Mouse (Mus musculus) spleen, postnatal 14 days (tissue): ENCODE measurements around the gene Sim2.

Source experiments
- DNase-seq, 2 experiments: peaks; one replicate each; pipeline ENCODE4 v3.0.0; 2021 to 2022; ENCODE audit warnings: low spot score in 2 of 2

Gene Sim2

DNA sequence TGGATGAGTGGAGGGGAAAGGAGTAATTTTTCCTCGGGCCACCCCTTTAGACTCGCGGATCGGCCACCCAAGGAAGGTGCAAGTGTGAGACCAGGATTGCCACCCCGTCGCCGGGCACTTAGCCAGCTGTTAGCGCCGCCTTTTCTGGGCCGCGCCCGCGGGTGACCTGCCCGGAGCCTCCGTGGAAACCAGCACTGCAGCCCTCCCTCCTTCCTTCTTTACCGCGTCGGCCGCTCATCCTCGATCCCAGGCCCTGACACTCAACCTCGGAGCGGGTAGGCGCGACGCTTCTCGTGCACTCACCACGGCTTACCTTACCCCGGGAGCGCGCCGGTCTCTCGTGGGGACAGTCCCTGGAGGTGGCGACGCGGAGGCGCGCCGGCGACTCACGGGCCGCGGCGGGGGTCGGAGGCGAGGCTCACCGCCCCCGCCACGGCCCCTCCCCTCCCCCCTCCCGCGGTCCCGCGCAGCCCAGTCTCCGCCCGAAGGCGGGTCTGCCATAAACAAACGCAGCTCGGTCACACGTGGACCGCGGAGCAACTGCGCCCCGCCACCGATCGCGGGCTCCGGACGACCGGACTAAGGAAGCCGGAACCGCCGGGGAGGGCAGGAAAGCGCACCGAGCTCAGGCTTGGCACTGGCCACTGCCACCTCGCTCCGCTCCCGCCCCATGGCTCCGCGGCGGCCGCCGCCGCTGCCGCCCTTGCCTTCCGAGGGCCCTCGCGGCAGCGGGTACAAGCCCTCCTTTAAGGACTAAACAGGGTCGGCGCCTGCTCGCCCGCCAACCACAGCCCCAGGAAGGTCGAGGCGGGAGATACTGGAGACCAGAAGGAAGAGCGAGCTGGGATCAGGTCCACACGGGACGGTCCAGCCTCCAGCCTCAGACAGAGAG, at the start of gene Sim2:
Gene Sim2, plus strand, starts transcription at position 221 of the 892 bp plus-strand sequence.
- no peak for DNase-seq

DNA sequence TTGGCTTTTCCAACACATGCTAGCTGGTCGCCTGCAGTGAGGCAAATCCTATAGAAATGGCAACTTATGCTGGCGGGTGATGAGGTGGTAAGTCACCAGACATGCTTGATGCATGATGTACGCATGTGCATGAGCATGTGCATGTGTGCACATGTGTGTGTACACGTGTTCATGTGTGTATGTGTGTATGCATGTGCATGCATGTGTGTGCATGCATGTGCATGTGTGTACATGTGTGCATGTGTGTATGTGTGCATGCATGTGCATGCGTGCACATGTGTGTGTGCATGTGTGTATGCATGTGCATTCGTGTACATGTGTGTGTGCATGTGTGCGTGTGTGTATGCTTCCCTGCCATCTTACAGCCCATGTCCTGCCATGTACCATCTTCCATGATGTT, 47.5 kb upstream of the Sim2 start:
- no peak for DNase-seq

DNA sequence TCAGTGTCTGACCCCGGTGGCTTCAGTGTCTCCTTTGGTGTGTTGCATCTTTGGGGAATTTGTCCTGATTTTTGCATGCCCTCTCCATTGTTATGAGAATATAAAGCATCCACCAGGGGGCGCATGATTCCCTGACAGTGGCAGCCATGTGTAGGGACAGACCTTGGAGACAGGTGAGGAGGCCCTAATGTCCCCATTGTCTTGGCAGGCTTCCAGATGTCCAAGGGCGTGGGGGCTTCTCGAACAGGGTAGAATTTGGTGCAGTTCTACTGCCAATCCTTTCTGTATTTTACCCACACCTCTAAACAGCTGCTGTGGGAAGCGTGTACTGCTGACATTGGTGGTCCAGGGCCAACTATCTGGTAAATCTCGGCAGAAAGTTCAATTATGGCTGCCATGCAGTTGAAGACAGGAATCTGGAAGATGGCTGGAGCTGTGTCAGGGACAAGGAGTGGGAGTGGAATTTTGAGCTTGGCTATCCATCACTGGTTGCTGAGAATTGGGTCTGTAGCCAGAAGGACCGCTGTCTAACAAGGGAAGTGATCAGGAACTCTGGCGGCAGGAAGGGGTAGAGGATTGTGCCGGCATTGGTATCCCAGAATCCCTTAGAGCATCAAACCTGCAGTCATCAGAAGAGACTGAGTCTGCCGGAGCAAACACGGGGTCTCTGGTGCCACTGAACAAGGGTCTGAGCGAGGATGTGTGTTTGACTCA, 46.3 kb upstream of the Sim2 start:
- DNase-seq = peak in 1 of 2 experiments; percentile 42

DNA sequence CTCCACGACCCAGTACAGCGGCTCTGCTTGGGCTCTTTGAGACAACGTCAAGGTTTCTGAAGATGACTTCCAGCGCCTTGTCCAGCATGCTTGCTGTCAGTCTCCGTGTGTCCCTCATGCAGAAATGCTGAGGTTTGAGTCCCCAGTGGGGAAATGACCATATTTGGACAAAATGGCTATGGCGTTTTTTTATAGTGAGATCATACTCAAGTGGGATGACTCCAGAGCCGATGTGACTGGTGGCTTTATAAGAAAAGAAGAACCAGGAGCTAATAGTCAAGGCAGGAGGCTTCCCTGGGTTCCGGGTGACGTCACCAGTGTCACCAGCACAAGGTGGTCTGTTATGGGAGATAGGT, 45.8 kb upstream of the Sim2 start:
- no peak for DNase-seq

DNA sequence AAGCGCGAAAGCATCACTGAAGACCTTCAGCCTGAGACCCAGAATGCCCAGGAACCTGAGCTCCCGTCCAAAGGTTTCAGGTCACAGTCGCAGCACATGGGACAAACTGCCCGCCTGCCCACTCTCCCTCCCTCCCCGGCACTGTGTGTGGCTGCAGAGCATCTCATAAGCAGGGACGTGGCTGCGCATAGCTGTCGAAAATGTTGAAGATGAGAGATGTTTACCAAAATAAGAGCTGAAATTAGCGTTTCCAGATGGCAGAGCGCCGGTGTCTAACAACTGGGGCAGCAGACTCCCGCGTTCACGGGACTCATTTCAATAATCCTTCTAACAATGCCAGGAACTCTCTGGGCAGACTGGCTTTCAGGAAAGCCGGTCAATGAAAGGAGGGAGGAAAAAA, 44.2 kb upstream of the Sim2 start:
- no peak for DNase-seq

DNA sequence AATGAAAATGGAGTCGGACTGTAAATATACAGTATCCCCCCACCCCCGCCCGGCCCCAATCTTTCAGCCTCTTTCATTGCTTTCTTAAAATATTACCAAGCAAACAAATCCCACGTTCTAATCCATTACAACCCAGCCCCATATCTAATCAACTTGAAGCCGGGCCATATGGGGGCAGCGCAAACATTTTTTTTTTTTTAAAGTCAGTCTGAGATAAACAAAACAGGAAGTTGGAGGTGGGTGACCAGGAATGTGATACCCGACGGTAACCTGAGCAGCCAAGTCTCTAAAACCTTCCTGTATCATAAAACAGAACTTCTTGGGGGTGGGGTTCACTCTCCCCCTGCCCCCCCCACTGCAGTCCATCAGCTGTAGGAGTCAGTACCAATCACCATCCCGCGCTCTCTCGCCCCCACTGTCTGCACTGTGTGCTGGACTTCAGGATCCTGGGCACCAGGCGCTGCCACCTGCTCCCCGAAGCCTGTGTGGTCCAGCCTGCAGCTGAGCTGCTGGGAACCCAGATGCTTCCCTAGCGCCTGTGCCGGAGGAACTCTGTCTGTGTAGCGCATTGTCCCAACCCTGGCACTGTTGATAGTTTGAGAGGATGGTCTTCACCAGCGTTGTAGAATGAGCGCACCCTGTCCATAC, 43.5 kb upstream of the Sim2 start:
- no peak for DNase-seq

DNA sequence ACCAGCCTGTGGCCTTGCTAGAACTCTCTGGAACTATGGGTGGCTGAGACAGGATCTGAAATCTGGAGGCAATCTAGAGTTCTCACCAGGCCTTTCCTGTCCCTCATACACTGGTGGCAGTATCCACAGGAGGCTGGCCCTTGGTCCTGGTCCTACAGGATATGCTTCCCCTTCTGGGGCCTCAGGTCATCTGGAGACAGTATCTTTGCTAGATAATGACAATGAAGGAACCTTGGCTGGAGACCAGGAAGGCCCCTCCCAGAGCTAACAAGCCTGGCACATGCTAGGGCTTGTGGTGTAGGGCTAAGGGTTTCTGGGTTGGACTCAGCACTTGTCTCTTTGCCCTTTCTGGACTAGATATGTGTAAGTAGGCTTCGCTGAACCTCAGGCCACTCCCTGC, 40.9 kb upstream of the Sim2 start:
- no peak for DNase-seq

DNA sequence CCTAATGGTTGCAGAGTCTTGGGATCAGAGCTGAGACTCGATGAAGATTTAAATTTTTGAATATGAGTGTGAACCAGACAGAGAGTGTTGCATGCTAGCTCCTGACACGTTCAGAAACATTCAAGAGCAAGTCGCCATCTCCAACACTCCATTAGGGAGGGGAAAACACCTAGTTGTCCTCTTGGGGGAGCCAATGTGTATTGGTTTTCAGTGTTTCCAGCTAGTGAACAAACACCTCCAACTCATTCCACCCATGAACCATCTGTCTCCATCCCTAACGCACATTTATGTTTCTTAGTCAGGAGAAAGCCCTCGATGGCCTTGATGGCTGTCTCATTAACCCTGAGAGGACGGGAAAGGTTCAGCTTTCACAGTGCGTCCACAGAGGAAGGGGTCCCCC, 39.7 kb upstream of the Sim2 start:
- DNase-seq = no peak

DNA sequence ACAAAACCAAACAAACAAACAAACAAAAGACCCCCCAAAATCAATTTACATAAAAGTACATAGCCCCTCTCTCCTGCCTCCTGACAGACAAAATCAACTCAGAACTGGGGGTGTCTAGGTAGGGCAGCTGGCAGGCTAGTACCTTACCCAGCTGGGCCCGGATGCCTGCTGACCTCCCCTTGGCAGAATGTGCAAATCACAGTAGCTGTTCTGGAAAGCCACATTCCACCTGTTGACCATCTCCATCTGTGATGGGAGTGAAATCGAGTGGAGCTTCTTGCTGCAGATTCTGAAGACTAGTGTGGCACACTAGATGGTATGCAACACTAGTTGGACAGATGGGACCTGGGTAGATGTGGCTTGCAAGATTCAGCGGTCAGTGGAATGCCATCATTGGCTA, 34.4 kb upstream of the Sim2 start:
- no peak for DNase-seq

DNA sequence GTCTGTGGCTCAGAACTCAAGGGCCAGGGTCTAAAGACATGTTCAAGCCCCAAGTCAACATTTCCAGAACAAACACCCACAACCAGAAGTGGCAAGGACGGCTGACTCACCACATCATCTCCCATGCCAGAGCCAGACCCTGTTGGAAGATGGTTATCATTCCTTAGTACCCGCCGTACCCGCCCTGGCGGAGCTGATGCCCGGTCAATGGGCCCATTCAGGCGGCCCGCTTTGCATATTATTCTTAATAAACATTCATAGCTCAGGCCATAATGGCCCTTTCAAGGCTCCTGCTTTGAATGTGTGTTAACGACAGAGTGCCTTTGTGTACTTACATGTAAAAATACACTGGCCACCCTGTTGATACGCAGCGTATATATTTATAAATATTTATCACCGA, 29.6 kb upstream of the Sim2 start:
- DNase-seq = no peak

DNA sequence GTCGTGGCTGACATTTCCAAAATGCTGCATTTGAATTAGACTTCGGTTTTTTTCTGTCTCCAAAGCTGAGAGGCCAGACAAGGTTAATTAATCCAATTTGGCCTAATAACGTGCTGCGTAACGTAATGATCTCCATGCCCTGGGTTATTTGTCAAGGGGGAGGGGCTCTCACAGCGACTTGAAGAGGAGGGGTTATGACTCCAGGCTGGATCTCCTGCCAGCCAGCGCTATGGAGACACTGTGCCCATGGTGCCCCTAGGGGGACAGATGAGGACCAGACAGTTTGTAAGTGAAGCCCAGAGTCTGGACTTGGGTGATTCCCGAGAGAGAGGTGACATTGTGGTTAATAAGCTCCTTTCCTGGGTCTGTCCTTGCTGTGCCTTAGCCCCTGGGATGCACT, 29.2 kb upstream of the Sim2 start:
- no peak for DNase-seq

DNA sequence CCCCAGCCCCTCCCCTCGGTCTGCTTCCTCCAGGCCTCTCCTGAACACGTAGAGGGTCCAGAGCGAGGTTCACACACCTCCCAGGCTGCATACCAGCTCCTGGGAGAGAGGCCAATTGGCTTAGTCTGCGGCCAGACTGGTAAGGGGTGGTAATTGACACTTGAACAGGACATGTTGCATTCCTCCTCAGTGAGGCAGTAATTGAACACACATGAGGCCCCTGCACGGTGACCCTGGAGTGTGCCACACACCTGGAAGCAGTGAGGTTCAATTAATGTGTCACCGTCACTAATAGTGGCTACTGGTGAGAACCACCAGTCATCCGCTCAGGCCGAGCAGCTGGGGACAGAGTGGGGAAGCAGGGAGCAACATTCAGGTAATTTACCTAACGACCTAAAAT, 24.9 kb upstream of the Sim2 start:
- DNase-seq = no peak

DNA sequence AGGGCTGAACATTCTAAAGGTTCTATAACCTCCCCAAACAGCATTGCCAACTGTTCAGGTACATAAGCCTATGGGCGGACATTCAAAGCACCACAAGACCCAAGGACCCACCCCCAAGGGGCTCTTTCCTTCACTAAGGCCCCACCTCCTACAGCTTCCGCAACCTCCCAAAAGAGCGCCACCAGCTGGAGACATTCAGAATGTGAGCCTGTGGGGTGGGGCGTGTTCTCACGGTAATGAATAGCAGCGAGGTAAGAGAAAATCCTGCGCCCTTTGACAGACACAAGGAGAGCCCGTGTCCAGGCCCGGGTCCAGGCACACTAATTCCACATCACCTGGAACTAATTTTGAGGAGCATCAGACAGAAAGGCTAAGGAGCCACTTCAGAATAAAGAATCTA, 20.5 kb upstream of the Sim2 start:
- DNase-seq = no peak

DNA sequence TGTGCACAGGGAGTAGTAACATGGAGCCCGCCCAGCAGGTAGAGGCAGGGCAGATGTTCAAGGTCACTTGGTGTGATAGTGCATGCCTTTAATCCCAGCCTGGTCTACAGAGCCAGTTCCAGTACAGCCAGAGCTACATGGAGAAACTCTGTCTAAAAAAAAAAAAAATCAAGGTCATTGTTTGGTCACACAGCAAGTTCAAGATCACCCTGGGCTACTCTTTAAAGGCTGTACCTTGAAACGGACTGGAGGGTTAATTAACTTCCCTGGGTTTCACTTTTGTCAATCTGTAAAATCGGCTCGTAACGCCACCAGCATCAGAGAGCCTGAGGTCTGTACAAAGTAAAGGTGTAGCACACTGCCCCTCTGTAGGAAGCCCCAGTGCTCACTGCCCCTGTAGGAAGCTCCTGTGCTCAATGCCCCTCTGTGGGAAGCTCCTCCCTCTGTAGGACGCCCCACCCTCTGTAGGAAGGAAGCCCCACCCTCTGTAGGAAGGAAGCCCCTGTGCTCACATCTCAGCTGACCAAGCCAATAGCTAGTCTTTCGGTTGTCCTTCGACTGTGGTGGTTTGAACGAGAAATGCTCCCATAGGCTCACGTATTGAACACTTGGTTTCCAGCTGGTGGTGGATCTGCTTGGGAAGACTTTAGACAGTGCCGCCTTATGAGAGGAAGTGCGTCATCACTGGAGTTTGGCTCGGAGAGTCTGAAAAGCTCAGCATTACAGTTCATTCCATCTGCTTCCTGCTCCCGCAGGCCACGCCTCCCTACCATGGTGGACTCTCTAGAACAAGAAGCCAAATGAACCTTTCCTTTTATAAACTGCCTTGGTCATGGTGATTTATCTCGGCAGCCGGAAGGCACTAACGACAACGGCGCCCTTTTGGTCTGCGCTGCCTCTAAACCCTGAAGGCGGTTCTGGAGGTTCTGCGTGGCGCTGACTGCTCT, 18.7 kb upstream of the Sim2 start:
- no peak for DNase-seq

DNA sequence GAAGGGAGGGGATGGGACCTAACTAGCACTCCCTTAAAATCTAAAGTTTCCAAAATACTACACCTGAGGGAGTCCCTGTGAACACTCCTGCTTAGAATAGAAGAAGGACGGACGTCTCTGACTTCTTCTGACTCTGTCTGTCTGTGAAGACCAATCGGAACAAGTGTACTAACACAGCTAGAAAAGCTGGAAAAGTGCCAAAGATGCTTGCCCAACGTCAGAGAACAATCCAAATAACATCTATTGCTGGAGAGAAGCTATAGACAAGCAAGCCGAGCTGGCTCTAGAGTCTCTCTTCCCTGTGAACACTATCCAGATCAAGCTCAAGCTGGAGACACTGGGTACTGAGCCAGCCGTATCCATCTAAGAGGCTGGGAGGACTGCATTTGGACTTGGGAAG, 18.0 kb upstream of the Sim2 start:
- no peak for DNase-seq

DNA sequence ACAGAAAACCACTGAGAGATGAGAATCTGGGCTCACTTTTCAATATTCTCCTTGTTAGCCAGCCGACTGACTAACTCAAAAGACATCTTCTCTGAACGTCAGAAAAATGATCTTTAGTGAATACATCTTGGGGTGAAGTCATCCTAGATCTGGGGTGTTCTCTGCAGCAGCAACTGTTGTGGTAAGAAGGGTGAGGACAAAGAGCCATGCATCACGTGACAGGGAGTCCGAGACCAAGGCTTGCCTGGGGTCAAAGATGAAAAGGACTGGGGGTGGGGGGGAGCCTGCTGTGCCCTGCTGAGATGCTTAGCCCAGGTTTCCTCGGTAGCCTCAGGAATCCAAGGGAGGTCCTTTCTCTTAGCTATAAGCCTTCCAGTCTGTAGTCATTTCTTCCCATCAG, 17.5 kb upstream of the Sim2 start:
- DNase-seq = no peak

DNA sequence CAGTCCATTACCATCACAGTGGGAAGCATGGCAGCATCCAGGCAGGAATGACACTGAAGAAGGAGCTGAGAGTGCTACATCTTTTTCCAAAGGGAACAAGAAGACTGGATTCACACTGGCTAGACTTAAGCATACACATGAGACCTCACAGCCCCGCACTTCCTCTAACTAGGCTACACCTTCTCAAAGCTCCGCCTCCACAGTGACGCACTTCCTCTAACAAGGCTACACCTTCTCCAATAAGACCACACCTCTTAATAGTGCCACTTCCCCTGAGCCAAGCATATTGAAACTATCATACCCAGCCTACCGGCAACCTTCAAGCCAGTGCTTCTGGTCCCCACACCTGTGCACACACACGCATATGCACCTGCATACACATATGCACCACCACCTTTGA, 15.7 kb upstream of the Sim2 start:
- DNase-seq = no peak

DNA sequence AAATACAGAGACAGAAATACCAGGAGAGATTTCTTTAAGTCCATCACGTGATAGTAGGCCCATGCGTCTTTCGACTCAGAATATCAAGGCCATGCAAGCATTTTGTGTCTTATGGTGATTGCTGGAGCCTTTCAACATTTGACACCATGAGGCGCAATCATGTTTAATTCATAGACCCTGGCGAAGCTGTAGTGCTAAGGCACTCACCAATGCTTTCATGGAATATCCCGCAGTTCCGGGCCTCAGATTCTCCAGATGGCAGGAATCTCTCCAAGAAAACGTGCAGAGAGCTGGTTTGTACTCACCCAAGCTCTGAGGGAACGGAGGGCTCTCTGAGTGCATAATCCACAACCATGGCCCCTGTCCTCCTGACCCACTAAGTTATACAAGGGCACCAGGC, 13.8 kb upstream of the Sim2 start:
- DNase-seq = no peak

DNA sequence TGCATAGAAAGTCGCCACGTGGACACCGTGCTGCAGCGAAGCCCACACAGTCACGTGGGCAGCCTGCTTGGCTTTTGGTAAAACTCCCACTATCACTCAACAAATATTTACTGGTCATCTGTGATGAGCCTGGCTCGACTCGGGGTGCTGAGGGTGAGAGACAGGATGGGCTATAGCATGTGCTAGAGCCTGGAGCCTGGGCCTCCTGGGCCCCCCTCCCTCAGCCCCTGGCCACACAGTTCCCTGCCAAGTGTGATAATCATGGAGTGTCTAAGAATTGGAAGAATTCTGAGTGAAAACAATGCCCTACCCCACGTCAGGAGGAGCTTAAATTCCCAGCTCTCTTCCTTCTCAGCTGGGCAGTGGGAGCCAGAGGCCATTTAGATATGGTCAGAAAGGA, 13.3 kb upstream of the Sim2 start:
- no peak for DNase-seq

DNA sequence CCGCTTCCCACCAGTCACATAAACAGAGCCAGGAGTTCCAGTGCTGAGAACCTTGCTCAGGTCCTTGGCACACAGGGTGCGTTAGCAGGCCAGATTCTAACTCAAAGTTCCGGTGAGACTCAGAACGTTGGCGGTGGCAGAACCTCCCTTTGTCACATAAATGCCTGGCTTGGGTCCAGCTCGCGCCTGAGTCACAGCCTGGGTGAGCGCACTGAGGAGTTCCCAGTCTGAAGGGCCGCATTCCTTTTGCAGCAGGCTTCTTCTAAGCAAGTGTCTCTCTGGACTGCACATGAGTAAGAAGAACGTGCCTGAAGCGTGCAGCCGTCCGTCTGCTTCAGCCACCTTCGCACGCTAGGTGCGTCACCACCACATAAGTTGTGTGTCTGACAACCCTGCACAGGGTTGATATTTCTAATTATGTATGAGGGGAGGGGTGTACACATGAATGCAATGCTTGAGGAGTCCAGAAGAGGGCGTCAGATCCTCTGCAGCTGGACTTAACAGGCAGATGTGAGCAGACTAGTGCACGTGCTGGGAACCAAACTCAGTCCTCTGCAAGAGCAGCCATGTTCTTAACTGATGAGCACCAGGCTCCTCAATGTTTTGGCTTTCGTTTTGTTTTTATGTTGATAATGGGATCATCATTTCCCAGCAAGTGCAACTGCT, 9.2 kb upstream of the Sim2 start:
- no peak for DNase-seq
